Mouse (Mus musculus) thymus, postnatal 36 days (tissue): ENCODE data around the gene Vmn1r212.
"Not testable (repeated sequence)": the region's sequence is repeated elsewhere in the genome, so short reads cannot be mapped to it uniquely, and the experiment has no call there.

Experiments used
- DNase-seq, 2 experiments: peaks; one replicate each; pipeline ENCODE4 v3.0.0; 2022; ENCODE audit warnings: mixed read lengths in 2 of 2

The Vmn1r212 gene

DNA sequence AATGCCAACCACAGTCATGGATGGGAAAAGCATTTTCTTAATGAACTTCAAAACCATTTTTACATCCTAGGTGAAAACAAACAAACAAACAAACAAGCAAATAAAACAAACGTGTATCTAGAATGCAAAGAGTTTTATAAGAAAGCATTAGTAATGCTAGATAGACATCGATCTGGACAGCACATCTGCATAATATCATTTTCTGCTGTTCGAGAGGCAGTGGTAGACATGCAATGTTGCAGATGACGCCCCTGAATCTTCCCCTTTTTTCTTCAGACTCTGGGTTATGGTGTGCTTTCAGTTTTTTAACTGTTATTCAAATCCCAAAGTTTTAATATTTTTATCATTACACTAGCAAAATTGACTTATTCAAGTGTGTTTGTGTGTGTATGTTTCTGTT lies at the start of gene Vmn1r212:
Gene Vmn1r212, minus strand, starts transcription at position 101 of the 400 bp plus-strand sequence.
- DNase-seq: no peak

DNA sequence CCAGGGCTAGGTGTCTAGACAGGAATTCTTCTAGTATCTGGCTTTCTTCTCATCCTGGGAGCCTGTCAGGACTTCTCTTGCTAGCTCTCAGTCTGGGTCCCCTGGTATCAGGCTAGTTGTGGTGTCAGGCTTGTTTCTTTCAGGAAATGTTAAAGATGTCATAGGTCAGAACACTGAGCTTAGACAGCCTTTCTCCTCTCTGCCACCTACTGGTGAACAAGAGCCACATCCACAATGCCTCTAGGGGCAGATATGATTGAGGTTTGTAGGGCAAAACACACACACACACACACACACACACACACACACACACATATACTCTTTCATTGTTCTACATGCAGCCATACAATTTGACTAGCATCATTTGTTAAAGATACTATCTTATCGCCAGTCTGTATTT lies 4.7 kb downstream of the Vmn1r212 start:
- DNase-seq: no peak

DNA sequence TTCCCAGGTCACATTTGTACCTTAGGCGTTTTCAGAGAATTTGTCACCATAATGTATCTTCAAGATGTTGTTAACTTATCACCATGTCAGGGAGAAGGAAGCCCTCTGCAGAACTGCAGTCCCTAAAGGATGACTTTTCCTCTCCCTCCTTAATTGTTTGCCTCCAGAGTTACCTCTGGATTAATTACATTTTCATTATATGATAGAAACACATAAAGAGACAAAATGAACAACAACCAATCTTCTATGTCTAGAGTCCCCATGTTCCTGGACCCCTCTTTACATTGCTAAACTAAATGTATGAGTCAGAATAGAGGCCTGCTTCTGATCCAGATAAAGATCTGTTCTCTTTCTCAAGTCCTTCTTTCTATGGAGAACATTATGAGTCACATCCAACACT lies 26.5 kb downstream of the Vmn1r212 start, which contains the start of gene Vmn1r211:
Gene Vmn1r211, minus strand, starts transcription at position 101 of the 400 bp plus-strand sequence.
- DNase-seq: no peak

DNA sequence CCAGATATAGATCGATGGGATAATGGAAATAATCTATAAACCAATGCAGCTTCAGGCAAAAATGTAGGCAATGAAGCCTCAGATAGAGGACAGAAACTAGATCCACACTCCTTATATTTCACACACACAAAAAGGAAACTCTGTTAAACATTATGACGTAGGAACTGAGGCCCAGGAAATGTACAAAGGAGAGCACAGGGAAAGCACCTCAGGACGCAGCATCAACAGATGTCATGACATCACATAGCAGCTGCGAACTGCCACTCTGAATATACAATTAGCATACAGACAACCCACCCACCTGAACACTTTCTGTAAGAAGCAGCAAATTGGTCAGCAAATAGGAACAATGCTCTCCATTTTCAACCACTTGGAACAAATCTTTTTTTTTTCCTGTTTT lies 29.2 kb downstream of the Vmn1r212 start:
- no peak for DNase-seq

DNA sequence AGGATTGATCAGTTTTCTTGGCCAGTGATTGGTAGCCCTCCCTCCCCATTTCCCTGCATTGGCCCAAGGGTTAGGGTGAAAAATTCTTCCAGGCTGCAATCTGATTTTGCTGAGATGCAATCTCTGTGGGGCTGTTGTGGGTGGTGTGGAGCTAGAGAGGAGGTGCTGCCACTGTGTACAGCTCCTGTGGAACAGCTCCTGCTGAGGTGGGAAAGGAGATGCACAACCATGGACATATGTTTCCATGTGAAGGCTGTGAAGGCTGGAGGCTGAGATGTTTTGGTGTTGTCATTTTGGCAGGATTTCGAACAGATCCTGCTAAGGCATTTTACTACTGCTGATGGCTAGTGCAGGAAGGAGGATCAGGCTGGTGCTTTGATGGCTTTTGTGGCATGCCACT lies 37.2 kb downstream of the Vmn1r212 start:
- DNase-seq: no peak

DNA sequence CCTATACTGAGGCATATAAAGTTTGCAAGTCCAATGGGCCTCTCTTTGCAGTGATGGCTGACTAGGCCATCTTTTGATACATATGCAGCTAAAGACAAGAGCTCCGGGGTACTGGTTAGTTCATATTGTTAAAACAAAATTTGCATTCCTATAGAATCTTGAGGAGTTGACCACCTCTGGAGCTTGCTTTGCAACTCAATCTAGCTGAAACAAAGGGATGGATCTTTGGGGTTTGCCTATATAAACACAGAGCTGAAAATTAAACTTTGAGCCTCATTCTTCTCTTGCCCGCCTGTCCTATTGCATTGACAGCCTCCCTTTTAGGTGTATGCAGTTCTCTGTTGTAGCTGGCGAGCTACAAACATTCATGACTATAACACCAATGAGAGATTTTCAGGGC lies 39.7 kb downstream of the Vmn1r212 start:
- not testable (repeated sequence) for DNase-seq
